Mouse (Mus musculus) MEL-GATA-1-ER (cell line): ENCODE measurements around the gene Agbl4.

Experiments
- DNase-seq: peaks from one replicate; pipeline ENCODE4 v3.0.0-alpha.2; 2012; ENCODE audit warnings: low read depth; ENCODE audit errors: extremely low read depth

Gene Agbl4

GRCm38 (mm10) chr4:111442435-111443238 is 1045.2 kb downstream of the Agbl4 start:
- peak; percentile 10 for DNase-seq

GRCm38 (mm10) chr4:111443906-111444615 is 1046.6 kb downstream of the Agbl4 start:
- no peak for DNase-seq

GRCm38 (mm10) chr4:111444616-111445160 is 1047.2 kb downstream of the Agbl4 start:
- DNase-seq: no peak

DNA sequence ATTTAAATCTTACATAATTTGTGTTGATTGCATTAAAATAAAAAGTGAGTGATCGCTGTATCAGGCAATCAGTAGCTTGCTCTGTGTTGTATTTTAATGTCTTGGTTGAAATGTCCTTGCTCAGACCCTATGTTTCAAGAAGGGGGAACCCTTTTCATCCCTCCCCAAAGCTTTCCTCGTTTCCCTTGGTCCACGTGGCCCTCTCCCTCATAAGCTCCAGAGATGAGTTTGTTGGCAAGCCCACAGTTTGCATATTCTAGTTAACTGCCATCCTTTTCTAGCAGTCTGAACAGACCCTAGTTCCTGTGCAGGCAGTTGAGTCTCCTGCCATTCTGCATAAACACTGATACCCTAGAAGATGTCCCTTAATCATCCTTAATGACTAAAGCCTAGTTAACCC is 1050.5 kb downstream of the Agbl4 start:
- no peak for DNase-seq

GRCm38 (mm10) chr4:111448586-111448985 is 1051.1 kb downstream of the Agbl4 start:
- DNase-seq: no peak

DNA sequence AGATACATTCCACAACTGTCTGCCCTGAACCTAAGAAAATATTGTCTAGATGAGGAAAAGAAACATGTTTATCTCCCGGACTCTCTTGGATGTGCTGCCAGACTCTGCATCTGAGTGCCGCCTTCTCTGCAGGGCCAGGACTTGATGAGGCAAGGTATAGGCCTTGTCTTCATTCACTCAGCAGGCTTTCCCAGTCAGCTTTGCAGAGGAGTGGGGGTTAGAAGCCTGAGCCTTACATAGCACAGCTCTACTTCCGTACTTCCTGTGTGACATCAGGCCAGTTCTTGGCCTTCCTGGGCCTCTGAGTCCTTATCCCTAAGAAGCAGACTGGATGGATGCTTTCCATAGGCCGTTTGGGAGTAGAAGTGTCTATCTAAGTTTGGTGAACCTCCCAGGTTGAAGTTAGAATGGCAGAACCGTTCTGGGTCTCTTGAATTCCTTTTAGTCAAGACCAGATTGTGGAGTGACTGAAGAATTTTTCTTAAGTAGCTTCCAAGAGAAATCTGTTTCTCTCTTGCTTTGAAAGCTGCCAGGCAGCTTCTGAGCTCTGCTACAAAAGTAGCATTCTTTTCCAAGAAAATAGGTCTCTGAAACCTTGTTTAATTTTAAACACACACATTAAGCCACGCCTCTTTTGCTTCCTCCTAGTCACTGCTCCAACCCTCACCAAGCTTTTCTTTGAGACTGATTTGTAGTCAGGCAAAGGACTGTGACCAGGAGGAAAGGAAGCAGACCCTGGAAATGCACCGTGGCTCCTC is 1052.2 kb downstream of the Agbl4 start:
- no peak for DNase-seq

GRCm38 (mm10) chr4:111451283-111451918 is 1053.9 kb downstream of the Agbl4 start:
- DNase-seq: no peak

GRCm38 (mm10) chr4:111452192-111452591 is 1054.7 kb downstream of the Agbl4 start:
- no peak for DNase-seq

DNA sequence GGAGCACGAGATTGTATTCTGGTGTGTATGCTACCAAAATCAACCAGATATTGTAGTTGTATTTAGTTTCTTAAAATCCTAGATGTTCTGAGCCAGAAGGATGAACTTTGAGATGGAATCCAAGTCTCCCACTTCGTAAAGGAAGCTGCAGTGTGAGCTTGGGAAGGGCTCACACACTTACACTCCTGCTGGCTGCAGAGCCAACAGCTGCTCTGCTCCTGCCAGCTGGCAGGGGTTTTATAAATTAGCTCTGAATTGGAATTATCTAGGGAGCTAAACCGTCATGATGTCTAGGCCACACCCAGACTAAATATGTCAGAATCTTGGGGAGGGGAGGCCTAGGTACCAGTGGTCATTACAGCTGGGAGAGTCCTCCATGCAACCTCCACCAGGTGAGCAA is 1055.8 kb downstream of the Agbl4 start:
- DNase-seq: no peak

- DNase-seq: no peak
These were observed 1058.2 kb downstream of the Agbl4 start for GRCm38 (mm10) chr4:111455621-111456020.

- no peak for DNase-seq
These were observed 1060.1 kb downstream of the Agbl4 start for GRCm38 (mm10) chr4:111457568-111457967.

DNA sequence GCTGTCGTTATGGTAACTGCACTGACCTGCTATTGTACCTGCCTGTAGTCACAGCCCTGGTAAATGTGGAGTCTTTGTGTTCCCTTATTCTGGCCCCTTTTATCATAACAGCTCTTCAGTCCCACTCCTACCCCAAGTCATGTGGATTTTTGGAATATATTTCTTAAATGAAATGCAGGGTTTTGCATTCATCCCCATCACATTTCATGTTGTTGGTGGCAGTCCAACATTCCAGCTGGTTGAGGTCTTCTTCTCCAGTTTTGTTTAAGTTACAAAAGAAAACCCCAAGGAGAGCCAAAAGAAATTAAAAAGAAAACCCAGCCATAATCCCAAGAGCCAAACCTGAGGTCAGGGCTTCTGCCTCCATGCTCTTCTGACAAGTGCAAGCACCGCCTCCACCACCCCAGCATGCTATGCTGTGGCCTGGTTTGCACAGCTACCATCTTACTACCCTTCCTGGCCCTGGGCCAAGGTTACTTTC is 1069.9 kb downstream of the Agbl4 start:
- no peak for DNase-seq

GRCm38 (mm10) chr4:111467796-111468195 is 1070.3 kb downstream of the Agbl4 start:
- no peak for DNase-seq

DNA sequence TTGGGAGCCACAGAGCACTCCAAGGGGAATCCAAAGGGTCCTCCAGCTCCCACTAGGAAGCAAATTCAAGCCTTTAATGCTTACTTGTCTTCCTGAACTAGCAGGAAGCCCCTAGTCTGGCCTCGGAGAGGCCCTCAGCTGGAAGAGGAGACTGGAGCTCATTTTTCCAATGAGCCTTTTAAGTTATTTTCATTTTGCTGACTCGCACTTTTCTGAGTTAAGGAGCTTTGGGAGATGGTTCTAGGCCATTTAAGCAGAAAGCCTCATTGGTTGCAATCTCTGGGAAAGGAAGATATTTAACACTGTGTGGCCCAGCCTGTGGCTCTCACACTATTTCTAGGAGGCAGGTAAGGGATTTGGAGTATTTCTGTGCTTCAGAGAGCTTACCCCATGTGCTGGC is 1072.4 kb downstream of the Agbl4 start:
- DNase-seq: no peak

DNA sequence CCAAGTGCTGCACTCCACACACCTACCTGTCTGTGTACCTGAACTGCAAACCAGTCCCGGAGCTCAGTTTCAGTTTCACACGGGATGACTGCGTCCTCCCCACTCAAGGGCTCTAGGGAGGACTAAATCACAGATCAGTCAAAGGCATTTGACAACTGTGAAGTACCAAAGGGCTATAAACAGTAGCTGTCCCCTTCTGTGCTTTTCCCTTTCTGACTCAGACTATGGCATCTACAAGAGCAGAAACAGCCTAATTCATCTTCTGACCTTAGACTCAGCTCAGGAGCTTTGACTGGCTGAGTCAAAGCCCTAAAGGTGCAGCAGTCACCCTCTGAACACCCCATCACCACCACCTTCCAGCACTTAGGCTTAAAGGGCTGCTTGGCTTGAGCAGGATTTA is 1074.3 kb downstream of the Agbl4 start:
- DNase-seq: no peak

DNA sequence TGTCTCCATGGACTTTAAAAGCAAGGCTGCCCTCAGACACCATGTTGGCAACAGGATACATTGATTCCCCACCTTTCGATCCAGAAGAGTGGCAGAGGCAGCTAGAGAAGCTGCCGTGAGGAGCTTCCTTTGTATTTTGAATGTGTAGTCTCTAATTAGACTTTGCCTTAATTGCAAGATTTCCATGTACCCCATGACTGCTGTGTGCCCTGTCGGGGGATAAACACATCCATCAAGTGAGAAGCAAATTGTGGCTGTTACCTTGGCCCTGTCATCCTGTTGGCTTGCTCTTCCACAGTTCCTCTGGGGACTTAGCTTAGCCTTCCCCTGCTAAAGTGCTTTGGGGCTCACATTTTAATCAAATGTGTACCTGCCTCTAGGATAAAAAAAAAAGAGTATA is 1075.0 kb downstream of the Agbl4 start:
- no peak for DNase-seq

DNA sequence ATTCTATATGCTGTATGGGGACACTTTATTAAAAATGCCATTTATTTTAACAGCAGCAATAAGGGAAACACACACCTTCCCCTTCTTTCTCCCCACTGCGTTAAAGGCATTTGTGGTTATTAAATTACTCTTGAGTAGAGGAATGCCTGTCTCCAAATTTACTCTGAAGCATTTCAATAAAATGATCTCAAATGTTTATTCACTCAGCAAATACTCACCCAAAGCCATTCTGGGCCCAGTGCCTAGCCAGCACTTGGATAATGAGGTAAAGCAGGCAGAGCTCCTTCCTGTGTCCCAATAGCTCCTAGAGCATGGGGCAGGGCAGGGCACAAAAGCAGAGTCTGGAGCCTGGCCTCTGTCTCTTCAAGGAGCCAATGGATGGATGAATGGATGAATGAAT is 1075.6 kb downstream of the Agbl4 start:
- DNase-seq: no peak

GRCm38 (mm10) chr4:111475374-111475971 is 1078.0 kb downstream of the Agbl4 start:
- no peak for DNase-seq

- no peak for DNase-seq
These were observed 1080.0 kb downstream of the Agbl4 start for GRCm38 (mm10) chr4:111477507-111477906.

DNA sequence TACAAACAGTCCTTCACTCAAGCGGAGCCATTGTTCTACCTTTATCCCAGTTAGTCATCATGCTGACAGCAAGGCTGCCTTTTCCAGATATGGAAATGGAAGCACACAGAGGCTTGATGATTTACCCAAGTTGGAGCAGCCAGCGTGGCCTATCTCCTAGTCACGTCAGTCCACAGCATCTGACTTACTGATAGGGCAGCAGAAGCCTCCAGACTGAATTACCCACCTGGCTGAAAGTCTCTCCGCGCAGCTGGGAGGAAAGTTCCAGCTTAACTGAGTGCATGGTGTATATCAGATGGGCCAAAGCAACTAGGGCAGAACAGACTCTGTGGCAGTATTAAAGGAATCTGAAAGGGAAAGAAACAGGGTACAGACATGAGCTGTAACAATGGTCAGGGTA is 1086.0 kb downstream of the Agbl4 start:
- no peak for DNase-seq

GRCm38 (mm10) chr4:111485189-111485588 is 1087.7 kb downstream of the Agbl4 start:
- DNase-seq: no peak
